Mouse (Mus musculus) thymus, adult 2 months (tissue): ENCODE measurements at regions not wholly inside any gene's neighbourhood (a gene's known extent, or its start where the extent isn't known, plus 50 kb on each side); places are given as distances from the start of the nearest gene placed in this dataset.

ENCODE experiments used
- DNase-seq: peaks from one replicate; pipeline ENCODE4 v3.0.0; 2021
- H3K27ac ChIP-seq: fragments of 200-500 bp; 2 replicates; pipeline ENCODE4 v1.5.1; 2012; ENCODE audit warnings: low read length, control low read depth; ENCODE audit not compliant: control insufficient read depth, insufficient read depth
- H3K27me3 ChIP-seq: fragments of 200-500 bp; 2 replicates; pipeline ENCODE4 v1.6.1; 2012; ENCODE audit warnings: mild to moderate bottlenecking, low read length, moderate library complexity, mixed read lengths; ENCODE audit not compliant: control insufficient read depth, insufficient read depth
- H3K36me3 ChIP-seq: fragments of 200-500 bp; 2 replicates; pipeline ENCODE4 v1.6.1; 2012; ENCODE audit warnings: mild to moderate bottlenecking, low read length, moderate library complexity; ENCODE audit not compliant: control insufficient read depth, insufficient read depth
- H3K4me1 ChIP-seq: fragments of 200-500 bp; replicated peaks from 2 replicates; pipeline ENCODE4 v1.6.1; 2012; ENCODE audit warnings: low read length; ENCODE audit not compliant: control insufficient read depth, insufficient read depth
- H3K4me3 ChIP-seq: fragments of 200-500 bp; 2 replicates; pipeline ENCODE4 v1.5.1; 2012; ENCODE audit warnings: mild to moderate bottlenecking, low read length, control low read depth, moderate library complexity; ENCODE audit not compliant: control insufficient read depth, insufficient read depth
- CTCF ChIP-seq: fragments of 200-500 bp; IDR thresholded peaks from 2 replicates; pipeline ENCODE4 v1.5.1; 2012; ENCODE audit warnings: mild to moderate bottlenecking, control low read depth, low read length, moderate library complexity, borderline replicate concordance; ENCODE audit not compliant: control insufficient read depth, poor library complexity, insufficient read depth; ENCODE audit errors: extremely low read depth
- POLR2A ChIP-seq: fragments of 200-500 bp; IDR thresholded peaks from 2 replicates; pipeline ENCODE4 v1.6.1; 2012; ENCODE audit warnings: mild to moderate bottlenecking, low read length, control low read depth, moderate library complexity; ENCODE audit not compliant: control insufficient read depth, poor library complexity, insufficient read depth; ENCODE audit errors: extremely low read depth
- WGBS: fragments of 180-500 bp; shearing (Covaris S2); methylation state at CpG from one replicate; pipeline ENCODE4 v1.1.7; 2018; 5-methylcytosine and 5-hydroxymethylcytosine counted together

DNA sequence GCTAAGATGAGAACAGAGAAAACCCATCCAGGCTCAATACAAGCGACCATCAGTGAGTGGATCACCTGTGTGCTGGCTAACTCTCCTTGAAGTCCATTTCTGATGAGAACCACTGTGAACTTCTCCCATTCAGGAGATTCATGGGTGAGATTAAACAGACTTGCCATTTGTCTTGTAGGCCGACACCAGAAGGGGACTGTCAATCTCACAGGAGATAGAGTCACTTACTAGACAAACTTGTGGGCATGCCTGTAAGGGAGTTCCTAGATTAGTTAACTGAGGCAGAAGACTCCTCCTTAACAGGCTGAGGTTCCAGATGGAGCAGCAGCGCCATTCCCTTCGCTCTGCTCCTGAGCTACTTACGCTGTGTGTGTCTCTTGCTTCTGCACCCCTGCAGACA is 114.7 kb upstream of the Max start:
- Histone ChIP-seq H3K4me1 (peaks cover 8% of the 10 kb centered on the region), H3K36me3 (no peaks in the 10 kb centered on the region), H3K27ac (no peak overlapping the region), H3K4me3 (no peak overlapping the region), H3K27me3 (no peaks in the 10 kb centered on the region)
- whole genome bisulfite sequencing: 98% methylated on average over 5 of the region's 5 CpGs
- DNase-seq: no peak
- TF ChIP-seq POLR2A (no peak), CTCF (no peak)

GRCm38 (mm10) chr12:77074602-77075001 is 112.6 kb upstream of the Max start:
- DNase-seq: no peak
- Histone ChIP-seq H3K36me3 (no peaks in the 10 kb centered on the region), H3K4me1 (peaks cover 9% of the 10 kb centered on the region), H3K27ac (no peak overlapping the region), H3K27me3 (no peaks in the 10 kb centered on the region), H3K4me3 (no peak overlapping the region)
- no peak for TF ChIP-seq POLR2A
- no peak for TF ChIP-seq CTCF
- 68% methylated on average over 2 of the region's 2 CpGs for WGBS

- WGBS: 71% methylated on average over 1 of the region's 1 CpGs
- Histone ChIP-seq H3K27ac (no peak overlapping the region), H3K4me3 (no peak overlapping the region), H3K4me1 (peaks cover 10% of the 10 kb centered on the region), H3K27me3 (no peaks in the 10 kb centered on the region), H3K36me3 (no peaks in the 10 kb centered on the region)
- TF ChIP-seq CTCF (no peak), POLR2A (no peak)
- no peak for DNase-seq
Observed at GRCm38 (mm10) chr12:77071700-77072099, 109.7 kb upstream of the Max start.

- Histone ChIP-seq H3K27me3 (no peaks in the 10 kb centered on the region), H3K27ac (no peak overlapping the region), H3K4me3 (no peak overlapping the region), H3K4me1 (peaks cover 22% of the 10 kb centered on the region), H3K36me3 (no peaks in the 10 kb centered on the region)
- TF ChIP-seq CTCF (no peak), POLR2A (no peak)
- no peak for DNase-seq
- WGBS: 73% methylated on average over 5 of the region's 5 CpGs
Observed at GRCm38 (mm10) chr12:77067938-77068337, 105.9 kb upstream of the Max start.

- Histone ChIP-seq H3K4me1 (peaks cover 22% of the 10 kb centered on the region), H3K36me3 (no peaks in the 10 kb centered on the region)
- WGBS: 36% methylated on average over 5 of the region's 5 CpGs
Observed at GRCm38 (mm10) chr12:77067115-77067514, 105.1 kb upstream of the Max start.

DNA sequence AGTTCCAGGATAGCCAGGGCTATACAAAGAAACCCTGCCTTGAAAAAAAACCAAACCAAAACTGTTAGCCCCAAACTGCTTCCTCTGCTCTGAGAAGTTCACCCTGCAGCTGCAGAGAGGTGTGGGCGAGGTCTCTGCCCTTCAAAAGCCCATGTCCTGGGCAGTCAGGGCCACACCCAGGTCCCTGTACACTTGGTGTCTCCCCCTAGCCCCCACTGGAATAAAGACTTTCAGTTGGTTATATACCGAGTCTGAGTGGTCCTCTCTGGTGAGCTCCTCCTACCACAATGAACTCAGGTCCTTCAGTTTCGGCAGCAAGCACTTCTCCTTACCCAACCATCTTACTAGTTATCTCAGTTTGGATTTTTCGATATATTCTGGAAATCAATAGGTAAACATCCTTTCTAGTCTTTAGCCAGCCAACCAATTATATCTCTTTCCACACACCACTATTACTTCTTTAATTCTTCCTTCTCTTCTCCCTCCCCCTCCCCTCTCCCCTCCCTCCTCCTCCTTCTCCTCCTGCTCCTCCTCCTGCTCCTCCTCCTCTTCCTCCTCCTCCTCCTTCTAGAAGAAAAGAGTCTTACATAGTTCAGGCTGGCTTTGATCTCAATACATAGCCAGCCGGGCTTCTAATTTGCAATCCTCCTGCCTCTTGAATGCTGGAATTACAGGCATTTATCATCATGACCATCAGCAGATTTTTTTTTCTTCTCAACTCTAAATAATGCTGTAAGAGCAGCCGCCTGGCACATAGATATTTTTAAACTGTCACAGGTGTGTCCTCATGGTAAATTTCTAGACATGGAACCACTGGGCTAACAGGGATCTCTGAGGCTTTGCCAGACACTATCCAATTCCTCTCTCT is 103.9 kb upstream of the Max start:
- 11% methylated on average over 6 of the region's 6 CpGs for WGBS
- Histone ChIP-seq H3K4me3 (0 out of 2 replicates have a peak overlapping the region, but pooled peaks have one; percentile 15), H3K27ac (no peak overlapping the region), H3K36me3 (no peaks in the 10 kb centered on the region), H3K27me3 (no peaks in the 10 kb centered on the region), H3K4me1 (peaks cover 22% of the 10 kb centered on the region)
- no peak for TF ChIP-seq CTCF
- no peak for TF ChIP-seq POLR2A
- DNase-seq: no peak

More at GRCm38 (mm10) chr12:77067115-77067514, 105.1 kb upstream of the Max start:
- H3K4me3 ChIP-seq: no peak overlapping the region
- H3K27me3 ChIP-seq: no peaks in the 10 kb centered on the region
- H3K27ac ChIP-seq: no peak overlapping the region
- TF ChIP-seq POLR2A (no peak), CTCF (no peak)
- no peak for DNase-seq

- no peak overlapping the region for H3K4me3 ChIP-seq
- H3K27ac ChIP-seq: no peak overlapping the region
- H3K4me1 ChIP-seq: peaks cover 24% of the 10 kb centered on the region
- H3K27me3 ChIP-seq: no peaks in the 10 kb centered on the region
- WGBS: 38% methylated on average over 4 of the region's 4 CpGs
- TF ChIP-seq POLR2A (no peak), CTCF (no peak)
- DNase-seq: no peak
- no peaks in the 10 kb centered on the region for H3K36me3 ChIP-seq
Observed at GRCm38 (mm10) chr12:77064048-77064447, 102.0 kb upstream of the Max start.
